Mouse (Mus musculus) G1E-ER4 (cell line): ENCODE results near the gene Pik3cb. TPM values are rescaled to one million over a fixed set of nuclear protein-coding genes. Genes with fewer than 3 reads are reported as not detected.

Source experiments
- GATA1 ChIP-seq: IDR thresholded peaks from one replicate; pipeline ENCODE4 v1.8.0; 2012; ENCODE audit warnings: low read length, inconsistent platforms
- polyA plus RNA-seq: library from polyadenylated mRNA; stranded (reverse); fragments of >175 nt; gene quantifications from 2 replicates; pipeline ENCODE4 v1.2.3, GENCODE M21; 2012

Pik3cb gene
- polyA plus RNA-seq, 1 experiment: 0.91 TPM

DNA sequence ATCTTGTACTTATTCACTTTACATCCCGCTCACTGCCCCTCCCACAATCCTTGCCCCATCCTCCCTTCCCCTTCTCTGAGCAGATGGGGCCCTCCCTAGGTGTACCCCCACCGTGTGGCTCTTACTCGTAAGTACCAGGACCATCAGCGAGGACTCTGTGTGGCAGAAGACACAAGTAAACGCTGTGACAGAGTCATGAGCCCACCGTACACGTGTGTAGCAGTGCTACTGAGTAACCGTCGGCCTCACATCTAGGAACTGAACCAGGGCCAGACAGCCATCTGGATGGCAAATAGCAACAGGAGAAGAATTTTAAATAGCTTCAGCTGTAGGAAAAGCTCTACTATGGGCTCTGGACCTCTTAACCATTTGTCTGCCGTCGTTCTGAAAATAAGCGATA, 28.0 kb downstream of the Pik3cb start:
- no peak for TF ChIP-seq GATA1

- TF ChIP-seq GATA1: no peak
Measured at GRCm38 (mm10) chr9:99111085-99111484, 29.3 kb downstream of the Pik3cb start.

DNA sequence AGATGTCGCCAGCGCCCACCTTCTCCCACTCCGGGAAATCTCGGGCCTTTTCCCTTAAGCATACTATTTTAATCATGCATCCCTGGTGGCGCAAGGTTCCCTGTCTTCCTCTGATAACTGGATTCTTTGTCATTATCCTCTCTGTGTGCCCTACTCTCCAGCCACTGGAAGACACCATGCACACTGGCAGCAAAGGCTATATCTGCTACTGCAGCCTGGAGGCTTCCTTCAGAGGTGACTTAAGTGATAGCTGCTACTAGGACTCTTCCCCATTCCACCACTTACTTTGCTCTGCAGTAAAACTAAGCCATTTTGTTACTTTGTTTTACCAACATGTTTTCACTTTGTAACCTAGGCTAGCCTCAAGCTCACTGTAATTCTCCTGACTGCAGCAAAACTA, 30.2 kb downstream of the Pik3cb start:
- no peak for TF ChIP-seq GATA1

- TF ChIP-seq GATA1: no peak
Measured at GRCm38 (mm10) chr9:99109585-99109984, 30.8 kb downstream of the Pik3cb start.

DNA sequence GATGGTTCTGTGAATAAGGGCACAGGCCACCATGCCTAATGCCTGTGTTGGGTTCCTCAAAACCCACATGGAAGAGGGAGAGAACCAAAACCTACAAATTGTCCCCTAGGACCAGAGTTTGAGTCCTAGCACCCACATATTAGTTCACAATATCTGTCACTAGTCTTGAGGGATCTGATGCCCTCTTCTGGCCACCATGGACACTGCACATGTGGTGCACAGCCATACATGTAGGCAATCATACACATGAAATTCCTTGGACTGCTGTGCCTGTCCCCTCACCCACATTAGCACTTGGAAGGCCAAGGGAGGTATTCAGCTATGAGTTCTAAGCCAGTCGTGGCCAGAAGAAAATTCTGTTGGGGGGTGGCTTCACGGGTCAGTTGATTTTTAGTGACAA, 36.0 kb downstream of the Pik3cb start:
- TF ChIP-seq GATA1: no peak

DNA sequence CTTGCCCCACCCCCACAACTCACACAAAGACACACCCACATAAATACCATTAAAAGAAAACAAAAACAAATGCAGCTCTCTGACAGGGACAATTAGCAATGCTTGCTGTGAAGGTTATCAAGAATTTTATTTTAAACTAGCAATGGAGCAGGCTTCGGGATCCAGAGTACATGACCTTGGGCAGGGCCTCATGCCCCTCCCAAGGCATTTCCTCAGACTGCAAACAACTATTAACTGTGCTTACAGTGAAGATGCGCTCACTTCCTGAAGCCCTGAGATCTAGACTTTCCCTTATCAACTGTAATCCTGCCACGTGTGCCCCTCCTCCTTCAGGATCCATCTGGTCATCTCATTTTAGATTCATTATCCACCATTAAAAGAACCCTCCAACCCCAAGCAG, 36.6 kb downstream of the Pik3cb start:
- no peak for TF ChIP-seq GATA1

GRCm38 (mm10) chr9:99098482-99099129, 41.8 kb downstream of the Pik3cb start:
- peak; percentile 8 for TF ChIP-seq GATA1

DNA sequence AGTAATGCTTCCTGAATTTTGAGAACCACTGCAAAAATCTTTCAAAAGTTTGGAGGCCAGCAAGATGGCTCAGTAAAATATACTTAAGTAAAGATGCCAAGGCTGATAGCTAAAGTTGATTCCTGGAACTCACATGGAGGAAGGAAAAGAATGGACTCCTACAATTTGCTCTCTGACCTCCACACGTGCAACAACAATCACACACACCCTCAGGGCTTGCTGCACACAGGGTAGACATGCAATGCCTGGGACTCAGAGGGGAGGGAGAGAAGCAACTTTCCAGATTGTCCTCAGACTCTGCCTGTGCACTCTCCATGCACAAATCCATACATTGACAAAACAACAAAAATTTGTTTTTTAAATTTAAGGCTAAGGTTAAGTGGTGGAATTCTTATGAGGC, 42.8 kb downstream of the Pik3cb start:
- no peak for TF ChIP-seq GATA1

GRCm38 (mm10) chr9:99095192-99095591, 45.2 kb downstream of the Pik3cb start:
- TF ChIP-seq GATA1: no peak

GRCm38 (mm10) chr9:99090546-99090945, 49.9 kb downstream of the Pik3cb start:
- no peak for TF ChIP-seq GATA1

DNA sequence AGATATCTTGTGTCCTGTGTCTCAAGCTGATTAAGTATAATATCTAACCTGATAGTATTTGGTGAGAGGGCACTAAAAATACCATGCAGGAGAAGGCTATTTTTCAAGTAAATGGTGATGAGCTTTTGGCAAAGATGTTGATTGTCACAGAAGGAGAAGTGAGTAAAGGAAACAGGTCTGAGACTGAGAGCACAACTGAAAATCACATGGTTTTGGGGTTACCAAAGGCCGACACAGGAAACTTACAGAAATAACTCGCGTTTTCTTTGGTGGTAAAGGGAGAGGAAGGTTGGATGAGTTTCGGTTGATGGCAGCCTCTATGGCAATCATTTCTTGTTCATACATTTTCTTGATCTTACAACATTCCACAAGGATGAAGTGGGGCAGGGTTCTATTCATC, 50.5 kb downstream of the Pik3cb start:
- no peak for TF ChIP-seq GATA1

DNA sequence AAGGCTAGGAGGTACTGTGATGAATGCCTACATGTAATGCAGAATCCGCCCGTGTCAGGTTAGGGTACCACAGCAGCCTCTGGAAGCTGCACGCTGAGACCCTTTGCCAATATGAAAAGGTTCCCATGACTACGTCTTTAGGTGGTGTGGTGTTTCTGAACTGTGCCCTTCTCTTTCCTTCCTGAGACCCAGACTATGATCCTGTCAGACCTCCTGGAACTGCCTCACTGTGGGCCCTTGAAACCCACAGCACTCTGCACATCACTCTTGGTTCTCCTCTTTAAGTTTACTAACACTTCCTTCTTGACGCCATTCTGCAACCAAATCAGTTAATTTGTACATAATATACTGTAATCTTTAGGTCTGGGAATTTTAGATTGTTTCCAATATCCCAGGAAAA, 58.7 kb downstream of the Pik3cb start:
- TF ChIP-seq GATA1: no peak

GRCm38 (mm10) chr9:99081308-99081707, 59.1 kb downstream of the Pik3cb start:
- TF ChIP-seq GATA1: no peak

- TF ChIP-seq GATA1: no peak
Measured at GRCm38 (mm10) chr9:99080657-99081056, 59.8 kb downstream of the Pik3cb start.

- TF ChIP-seq GATA1: no peak
Measured at GRCm38 (mm10) chr9:99074462-99074861, 66.0 kb downstream of the Pik3cb start.

DNA sequence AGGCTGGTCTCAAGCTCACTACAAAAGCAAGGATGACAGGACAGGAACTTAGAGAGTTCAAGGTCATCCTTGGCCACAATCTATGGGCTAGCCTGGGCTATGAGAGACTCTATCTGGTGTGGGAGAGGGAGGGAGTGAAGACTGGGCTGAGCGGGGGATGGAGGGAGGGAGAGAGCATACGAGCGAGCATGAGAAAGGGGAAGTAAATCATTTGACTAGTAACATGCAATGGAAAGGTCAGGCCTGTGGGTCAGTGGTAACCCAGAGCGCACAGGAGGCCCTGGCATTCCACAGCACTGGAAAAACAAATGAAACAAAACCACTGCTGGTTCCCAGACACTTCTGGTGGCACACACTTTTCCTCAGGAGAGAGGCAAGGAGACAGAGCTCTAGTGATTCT, 67.9 kb downstream of the Pik3cb start:
- no peak for TF ChIP-seq GATA1

- TF ChIP-seq GATA1: no peak
Measured at GRCm38 (mm10) chr9:99065311-99065710, 75.1 kb downstream of the Pik3cb start.

GRCm38 (mm10) chr9:99064216-99064615, 76.2 kb downstream of the Pik3cb start:
- no peak for TF ChIP-seq GATA1
